Mouse (Mus musculus): Measurements from ENCODE around the gene Cnpy1. TPM values are rescaled to one million over a fixed set of nuclear protein-coding genes. Genes with fewer than 3 reads are reported as not detected.

Gene Cnpy1
- polyA plus RNA-seq, 1 experiment = not detected

DNA sequence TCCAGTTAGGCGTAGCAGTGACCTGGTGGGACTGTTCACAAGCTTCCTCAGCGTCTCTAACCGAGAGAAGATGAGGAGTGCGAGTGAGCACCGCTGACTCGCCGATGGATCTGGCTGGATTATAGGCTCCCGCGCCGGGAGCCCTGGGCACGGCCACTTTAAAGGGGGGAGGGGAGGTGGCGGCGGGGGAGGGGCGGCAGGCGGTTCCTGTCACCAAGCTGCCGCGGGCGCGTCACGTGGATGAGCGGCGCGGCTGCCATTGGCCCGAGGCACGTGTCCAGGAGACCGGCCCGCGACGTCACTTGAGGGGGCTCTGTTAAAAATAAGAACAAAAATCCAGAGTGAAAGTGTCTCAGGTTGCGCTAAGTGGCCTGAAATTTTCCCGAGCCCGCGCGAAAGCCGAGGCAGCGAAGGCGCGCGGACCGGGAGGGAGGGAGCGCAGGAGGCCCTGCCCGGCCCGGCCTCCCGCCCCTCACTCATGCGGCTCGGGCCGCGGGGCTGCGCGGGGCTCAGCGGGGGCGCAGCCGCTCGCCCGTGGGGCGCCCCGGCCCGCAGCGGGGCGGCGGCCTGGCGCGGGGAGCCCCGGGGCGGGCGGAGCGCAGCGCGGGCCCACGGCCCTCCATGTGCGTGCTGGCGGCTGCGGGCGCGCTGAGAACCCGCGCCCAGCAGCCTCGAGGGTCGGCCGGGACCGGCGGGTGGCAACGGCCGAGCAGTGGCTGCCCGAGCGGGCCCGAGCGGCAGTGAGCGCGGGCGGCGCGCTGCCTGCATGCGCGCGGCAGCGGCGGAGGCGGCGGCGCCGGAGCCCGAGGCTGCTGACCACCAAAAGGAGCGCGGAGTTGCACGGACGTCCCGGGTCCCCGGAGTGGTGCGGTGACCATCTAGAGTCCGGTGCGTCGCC lies 80.0 kb downstream of the Cnpy1 start, which contains the start of gene En2:
TSS of gene En2 (plus strand) at position 337 of the 898 bp plus-strand sequence.
- 0 out of 2 replicates have a peak, but pooled peaks cover 2% of the 10 kb centered on the region for H3K4me1 ChIP-seq (replicated peaks; ENCODE audit: control insufficient read depth, insufficient read depth, low read length)
- no peak within 1 kb of the TSS for H3K4me3 ChIP-seq (ENCODE audit: control insufficient read depth, insufficient read depth, low read length)
- 8% methylated on average over 113 of the region's 113 CpGs for WGBS
- peaks cover 29% of the 10 kb centered on the region; the same call in 1 of the 2 replicates for H3K27me3 ChIP-seq (ENCODE audit: control insufficient read depth, insufficient read depth, low read length)
- TF ChIP-seq CTCF (IDR thresholded peaks at IDR 0.05; ENCODE audit: borderline replicate concordance, control insufficient read depth, extremely low read depth, insufficient read depth, low read length, poor library complexity) (no peak), POLR2A (IDR thresholded peaks at IDR 0.05; ENCODE audit: control insufficient read depth, extremely low read depth, insufficient read depth, low read length, poor library complexity) (no peak)
- H3K36me3 ChIP-seq (ENCODE audit: control insufficient read depth, insufficient read depth, low read length) = no peaks in the 10 kb centered on the region
- no peak for DNase-seq
- H3K27ac ChIP-seq (ENCODE audit: control insufficient read depth, insufficient read depth, low read length) = no peak within 1 kb of the TSS

DNA sequence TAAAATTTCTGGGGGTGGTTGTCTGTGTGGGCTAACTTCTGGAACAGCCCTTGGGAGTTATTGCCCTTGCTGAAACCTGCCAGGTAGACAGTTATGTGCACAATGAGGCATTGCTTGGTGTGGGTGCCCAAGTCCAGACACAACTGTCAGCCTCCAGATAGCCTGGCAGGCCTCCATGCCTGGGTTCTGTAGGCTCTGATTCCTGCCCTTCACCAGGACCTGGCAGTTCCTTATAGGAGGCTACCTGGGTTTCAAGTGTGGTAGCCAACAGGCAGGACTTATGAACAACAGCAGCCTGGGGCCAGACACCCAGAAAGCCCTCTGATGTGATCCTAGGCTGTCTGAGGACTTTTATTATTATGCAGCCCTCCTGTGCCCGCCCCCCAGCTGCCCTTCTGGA lies 81.7 kb downstream of the Cnpy1 start:
- H3K27me3 ChIP-seq (ENCODE audit: control insufficient read depth, insufficient read depth, low read length) = peaks cover 31% of the 10 kb centered on the region; the same call in 1 of the 2 replicates
- 33% methylated on average over 1 of the region's 1 CpGs for WGBS
- TF ChIP-seq CTCF (IDR thresholded peaks at IDR 0.05; ENCODE audit: borderline replicate concordance, control insufficient read depth, extremely low read depth, insufficient read depth, low read length, poor library complexity) (no peak), POLR2A (IDR thresholded peaks at IDR 0.05; ENCODE audit: control insufficient read depth, extremely low read depth, insufficient read depth, low read length, poor library complexity) (no peak)

DNA sequence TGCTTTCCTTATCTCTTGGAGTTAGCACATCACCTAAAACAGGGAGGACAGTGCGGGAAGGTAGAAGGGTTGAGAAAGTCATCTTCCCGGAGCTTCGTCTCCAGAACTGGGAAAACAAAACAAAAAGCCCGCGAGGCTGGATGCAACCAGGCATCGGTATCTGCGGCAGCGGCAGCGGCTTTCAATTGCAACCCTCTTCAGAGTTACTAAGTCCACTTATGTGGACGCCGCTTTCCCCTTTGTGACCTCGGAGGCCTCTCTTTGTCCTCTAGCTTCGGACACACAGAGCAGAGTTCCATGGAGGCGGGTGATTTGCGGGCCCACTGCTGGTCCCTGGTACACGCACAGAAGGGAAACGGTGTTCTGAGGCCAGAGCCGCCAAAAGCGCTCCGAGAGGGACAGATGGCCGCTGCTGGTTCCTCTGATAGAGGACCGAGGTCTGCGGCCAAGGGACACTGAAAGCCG lies 83.6 kb downstream of the Cnpy1 start:
- DNase-seq = no peak
- H3K27ac ChIP-seq (ENCODE audit: control insufficient read depth, insufficient read depth, low read length) = no peak overlapping the region
- WGBS = 4% methylated on average over 24 of the region's 24 CpGs
- H3K4me1 ChIP-seq (replicated peaks; ENCODE audit: control insufficient read depth, insufficient read depth, low read length) = 0 out of 2 replicates have a peak, but pooled peaks cover 2% of the 10 kb centered on the region
- H3K4me3 ChIP-seq (ENCODE audit: control insufficient read depth, insufficient read depth, low read length) = no peak overlapping the region
- H3K36me3 ChIP-seq (ENCODE audit: control insufficient read depth, insufficient read depth, low read length) = no peaks in the 10 kb centered on the region
- peaks cover 22% of the 10 kb centered on the region; the same call in 1 of the 2 replicates for H3K27me3 ChIP-seq (ENCODE audit: control insufficient read depth, insufficient read depth, low read length)
- TF ChIP-seq POLR2A (IDR thresholded peaks at IDR 0.05; ENCODE audit: control insufficient read depth, extremely low read depth, insufficient read depth, low read length, poor library complexity) (no peak), CTCF (IDR thresholded peaks at IDR 0.05; ENCODE audit: borderline replicate concordance, control insufficient read depth, extremely low read depth, insufficient read depth, low read length, poor library complexity) (no peak)

More for the DNA sequence above, 81.7 kb downstream of the Cnpy1 start:
- no peak overlapping the region for H3K4me3 ChIP-seq (ENCODE audit: control insufficient read depth, insufficient read depth, low read length)
- DNase-seq = no peak
- 0 out of 2 replicates have a peak, but pooled peaks cover 2% of the 10 kb centered on the region for H3K4me1 ChIP-seq (replicated peaks; ENCODE audit: control insufficient read depth, insufficient read depth, low read length)
- no peak overlapping the region for H3K27ac ChIP-seq (ENCODE audit: control insufficient read depth, insufficient read depth, low read length)
- no peaks in the 10 kb centered on the region for H3K36me3 ChIP-seq (ENCODE audit: control insufficient read depth, insufficient read depth, low read length)

GRCm38 (mm10) chr5:28161383-28161937 lies 84.1 kb downstream of the Cnpy1 start:
- TF ChIP-seq POLR2A (IDR thresholded peaks at IDR 0.05; ENCODE audit: control insufficient read depth, extremely low read depth, insufficient read depth, low read length, poor library complexity) (no peak), CTCF (IDR thresholded peaks at IDR 0.05; ENCODE audit: borderline replicate concordance, control insufficient read depth, extremely low read depth, insufficient read depth, low read length, poor library complexity) (no peak)
- no peak overlapping the region for H3K4me3 ChIP-seq (ENCODE audit: control insufficient read depth, insufficient read depth, low read length)
- WGBS = 9% methylated on average over 20 of the region's 20 CpGs
- peaks cover 17% of the 10 kb centered on the region; the same call in 1 of the 2 replicates for H3K27me3 ChIP-seq (ENCODE audit: control insufficient read depth, insufficient read depth, low read length)
- 0 out of 2 replicates have a peak, but pooled peaks cover 2% of the 10 kb centered on the region for H3K4me1 ChIP-seq (replicated peaks; ENCODE audit: control insufficient read depth, insufficient read depth, low read length)
- no peaks in the 10 kb centered on the region for H3K36me3 ChIP-seq (ENCODE audit: control insufficient read depth, insufficient read depth, low read length)
- no peak for DNase-seq
- no peak overlapping the region for H3K27ac ChIP-seq (ENCODE audit: control insufficient read depth, insufficient read depth, low read length)

- peaks cover 5% of the 10 kb centered on the region; the same call in 1 of the 2 replicates for H3K27me3 ChIP-seq (ENCODE audit: control insufficient read depth, insufficient read depth, low read length)
- H3K36me3 ChIP-seq (ENCODE audit: control insufficient read depth, insufficient read depth, low read length) = no peaks in the 10 kb centered on the region
- 9% methylated on average over 8 of the region's 8 CpGs for WGBS
Observed at GRCm38 (mm10) chr5:28159891-28160470, 85.6 kb downstream of the Cnpy1 start.

DNA sequence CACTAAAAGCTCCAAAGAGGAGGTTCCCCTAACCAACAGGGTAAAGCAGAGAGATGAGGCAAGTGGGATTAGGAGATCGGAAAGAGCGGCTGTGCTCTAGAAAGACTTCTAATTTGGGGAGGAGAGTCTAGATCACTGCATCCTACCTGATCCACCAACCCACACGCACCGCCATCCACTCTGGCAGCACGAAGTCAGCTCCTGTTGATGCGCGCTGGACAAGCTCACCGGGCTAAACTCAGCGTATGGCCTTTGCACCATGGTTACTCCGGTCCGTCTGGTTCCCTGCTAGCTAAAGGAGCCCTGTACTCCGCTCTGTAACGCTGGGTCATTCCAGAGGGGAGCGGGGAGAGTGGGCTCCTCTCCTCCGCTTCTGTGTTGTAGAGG lies 86.5 kb downstream of the Cnpy1 start:
- no peaks in the 10 kb centered on the region for H3K36me3 ChIP-seq (ENCODE audit: control insufficient read depth, insufficient read depth, low read length)
- peaks cover 5% of the 10 kb centered on the region; the same call in 1 of the 2 replicates for H3K27me3 ChIP-seq (ENCODE audit: control insufficient read depth, insufficient read depth, low read length)
- 12% methylated on average over 15 of the region's 15 CpGs for WGBS
- H3K4me3 ChIP-seq (ENCODE audit: control insufficient read depth, insufficient read depth, low read length) = no peak overlapping the region
- no peak for DNase-seq
- H3K4me1 ChIP-seq (replicated peaks; ENCODE audit: control insufficient read depth, insufficient read depth, low read length) = no peaks in the 10 kb centered on the region
- TF ChIP-seq CTCF (IDR thresholded peaks at IDR 0.05; ENCODE audit: borderline replicate concordance, control insufficient read depth, extremely low read depth, insufficient read depth, low read length, poor library complexity) = no peak
- TF ChIP-seq POLR2A (IDR thresholded peaks at IDR 0.05; ENCODE audit: control insufficient read depth, extremely low read depth, insufficient read depth, low read length, poor library complexity) = no peak
- no peak overlapping the region for H3K27ac ChIP-seq (ENCODE audit: control insufficient read depth, insufficient read depth, low read length)

More at GRCm38 (mm10) chr5:28159891-28160470, 85.6 kb downstream of the Cnpy1 start:
- no peak for DNase-seq
- TF ChIP-seq POLR2A (IDR thresholded peaks at IDR 0.05; ENCODE audit: control insufficient read depth, extremely low read depth, insufficient read depth, low read length, poor library complexity) = no peak
- TF ChIP-seq CTCF (IDR thresholded peaks at IDR 0.05; ENCODE audit: borderline replicate concordance, control insufficient read depth, extremely low read depth, insufficient read depth, low read length, poor library complexity) = no peak
- no peak overlapping the region for H3K4me3 ChIP-seq (ENCODE audit: control insufficient read depth, insufficient read depth, low read length)
- no peaks in the 10 kb centered on the region for H3K4me1 ChIP-seq (replicated peaks; ENCODE audit: control insufficient read depth, insufficient read depth, low read length)
- H3K27ac ChIP-seq (ENCODE audit: control insufficient read depth, insufficient read depth, low read length) = no peak overlapping the region

Data from thymus, adult 2 months (tissue).